Mouse (Mus musculus) ovary, postnatal 14 days (tissue): Measurements from ENCODE around the gene Gria4.
"Not testable (repeated sequence)": the region's sequence is repeated elsewhere in the genome, so short reads cannot be mapped to it uniquely, and the experiment has no call there.

Source experiments
- DNase-seq: peaks from one replicate; pipeline ENCODE4 v3.0.0; 2022; ENCODE audit warnings: low spot score

Gria4 gene

DNA sequence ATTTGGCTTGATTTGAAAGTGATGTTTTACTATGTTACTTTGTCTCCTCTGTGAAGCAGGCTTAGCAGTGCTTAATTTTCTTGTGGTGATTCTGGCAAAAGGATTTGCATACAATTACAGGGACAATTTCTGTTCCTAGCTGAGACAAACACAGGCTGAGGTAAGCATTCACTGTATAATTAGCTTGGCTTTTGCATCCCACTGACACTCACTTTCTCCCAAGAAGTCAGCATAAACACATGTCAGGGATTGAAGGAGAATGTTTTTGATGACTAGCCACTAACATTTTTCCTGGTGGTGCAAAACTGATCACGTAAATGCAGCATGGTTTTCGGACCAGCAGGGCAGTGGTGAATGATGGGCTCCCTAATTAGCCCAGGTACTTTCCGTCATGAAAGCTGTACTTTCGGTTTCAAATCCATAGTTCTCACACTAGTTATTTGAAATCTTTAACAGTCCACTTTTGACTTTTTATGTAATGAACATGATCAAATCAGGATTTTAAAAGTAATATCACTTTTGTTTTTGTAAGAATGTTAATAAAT is 240.5 kb downstream of the Gria4 start:
- no peak for DNase-seq

DNA sequence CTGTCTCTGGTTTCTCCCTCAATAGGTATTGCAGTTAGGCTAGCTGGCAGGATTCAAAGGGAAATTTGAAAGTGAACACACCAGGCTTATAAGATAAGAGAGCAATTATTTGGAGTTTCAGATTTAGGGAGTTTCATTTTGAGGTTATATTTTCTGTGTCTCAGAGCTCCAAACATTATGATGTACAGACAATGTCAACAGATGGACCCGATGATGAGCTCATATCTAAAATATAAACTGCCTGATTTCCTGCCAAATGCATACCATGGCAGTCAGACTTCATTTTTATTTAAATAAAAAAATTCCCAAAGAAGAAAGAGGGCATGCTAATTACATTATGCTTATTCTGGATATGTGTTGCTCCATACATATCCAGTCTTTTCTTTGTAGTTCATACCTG is 256.8 kb downstream of the Gria4 start:
- no peak for DNase-seq

DNA sequence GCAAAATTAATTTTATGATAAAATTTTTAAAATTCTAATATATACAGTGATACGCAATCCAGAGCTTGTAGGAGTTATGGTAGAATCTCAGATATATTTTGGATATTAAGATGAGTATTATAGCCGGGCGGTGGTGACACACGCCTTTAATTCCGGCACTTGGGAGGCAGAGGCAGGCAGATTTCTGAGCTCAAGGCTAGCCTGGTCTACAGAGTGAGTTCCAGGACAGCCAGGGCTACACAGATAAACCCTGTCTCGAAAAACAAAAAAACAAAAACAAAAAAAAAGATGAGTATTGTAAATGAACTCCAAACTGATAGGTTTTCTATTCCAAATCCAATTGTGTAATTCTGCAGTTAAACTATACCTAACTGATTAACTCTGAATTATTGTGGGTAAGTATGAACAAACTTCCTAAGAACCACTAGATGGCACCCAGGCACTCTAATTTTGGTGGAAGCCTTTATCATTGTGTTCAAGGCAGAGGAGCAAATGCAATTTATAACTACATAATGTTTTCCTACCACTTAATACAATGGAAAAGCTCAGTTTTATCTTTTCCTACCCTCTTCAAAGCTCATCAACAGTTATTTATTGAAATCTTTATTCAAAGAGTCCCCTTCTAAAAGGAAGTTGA is 259.4 kb downstream of the Gria4 start:
- no peak for DNase-seq

DNA sequence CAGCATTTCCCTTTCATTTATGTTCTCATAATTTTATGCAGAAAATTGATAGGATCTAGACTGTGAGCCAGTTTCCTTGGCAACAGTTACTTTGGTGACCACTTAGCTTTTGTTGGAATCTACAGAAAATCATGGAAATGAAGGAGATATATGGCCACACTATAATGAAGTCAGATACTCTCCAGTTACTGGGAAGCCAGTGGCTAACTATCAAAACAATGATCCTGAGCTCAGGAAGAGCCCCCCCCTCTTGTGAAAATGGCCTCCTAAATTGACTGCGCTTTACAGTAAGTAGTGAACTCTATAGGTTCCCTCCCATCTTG is 281.5 kb downstream of the Gria4 start:
- DNase-seq, result no peak

DNA sequence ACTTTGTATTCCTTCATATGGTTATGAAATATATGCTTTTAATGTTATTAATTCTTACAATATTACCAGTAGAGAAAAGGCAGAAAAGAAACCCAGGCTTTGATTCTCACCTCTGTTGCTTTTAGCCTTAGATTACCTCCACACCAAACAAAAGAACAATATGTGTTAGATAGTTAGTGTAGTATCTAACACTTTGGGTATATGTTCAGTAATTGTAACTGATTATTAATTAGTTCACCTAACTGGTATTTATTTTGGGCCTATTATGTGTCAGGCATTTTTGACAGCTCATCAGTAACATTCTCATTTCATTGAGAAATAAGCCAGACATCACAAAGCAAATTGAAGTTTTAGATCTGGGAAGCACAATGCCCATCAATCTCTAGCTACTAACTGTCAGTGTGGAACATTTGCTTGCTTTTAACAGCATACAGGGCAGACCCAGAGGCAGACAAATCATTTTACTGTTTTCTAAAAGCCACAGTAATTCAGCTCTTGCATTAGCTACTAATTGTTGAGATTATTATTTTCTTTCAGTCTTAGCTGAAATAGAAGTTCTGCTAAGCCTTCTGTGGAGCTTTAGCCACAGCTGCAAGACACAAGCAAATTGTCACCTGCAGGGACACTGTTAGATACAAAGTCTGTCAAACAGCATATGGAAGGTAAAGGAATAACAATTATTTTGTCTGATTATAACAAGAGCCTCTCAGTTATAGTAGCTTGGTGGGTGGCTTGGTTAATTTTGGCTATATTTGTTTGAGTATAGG is 282.1 kb downstream of the Gria4 start:
- DNase-seq, result no peak

DNA sequence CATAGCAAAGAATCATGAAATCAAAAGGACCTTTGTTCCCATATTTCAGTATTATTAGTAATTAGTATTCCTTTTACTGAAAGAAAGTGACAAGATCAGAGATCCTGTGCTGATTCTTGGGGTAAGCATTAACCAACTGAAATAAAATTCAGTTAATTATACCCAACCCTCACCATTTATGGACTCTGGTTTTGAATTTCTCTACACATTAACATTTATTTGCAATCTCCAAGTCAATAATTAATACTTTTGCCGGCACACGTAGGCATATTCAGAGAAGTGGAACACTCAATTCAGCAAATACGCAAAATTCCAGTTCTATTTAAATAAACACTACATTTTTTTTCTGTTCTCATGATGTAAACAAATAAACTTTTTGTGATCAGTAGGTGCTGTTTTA is 289.9 kb downstream of the Gria4 start:
- DNase-seq, result no peak

DNA sequence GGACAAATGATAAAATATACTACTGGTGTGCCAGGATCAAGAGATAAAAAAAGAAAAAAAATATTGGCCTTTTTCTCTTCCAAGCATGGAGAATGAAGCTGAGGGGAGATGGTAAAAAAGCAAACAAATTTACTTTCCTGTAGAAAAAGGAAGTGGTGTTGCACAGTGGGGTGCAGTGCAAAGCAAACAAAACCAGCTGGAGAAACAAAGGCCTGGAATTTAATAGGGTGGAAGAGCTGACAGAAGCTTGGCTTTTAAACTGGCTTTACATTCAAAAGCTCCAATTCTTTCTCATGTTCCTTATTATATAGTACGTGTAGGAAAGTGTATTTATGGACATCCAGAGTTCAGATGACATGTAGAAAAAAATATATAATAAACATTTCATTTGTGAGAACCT is 290.9 kb downstream of the Gria4 start:
- DNase-seq, result no peak

DNA sequence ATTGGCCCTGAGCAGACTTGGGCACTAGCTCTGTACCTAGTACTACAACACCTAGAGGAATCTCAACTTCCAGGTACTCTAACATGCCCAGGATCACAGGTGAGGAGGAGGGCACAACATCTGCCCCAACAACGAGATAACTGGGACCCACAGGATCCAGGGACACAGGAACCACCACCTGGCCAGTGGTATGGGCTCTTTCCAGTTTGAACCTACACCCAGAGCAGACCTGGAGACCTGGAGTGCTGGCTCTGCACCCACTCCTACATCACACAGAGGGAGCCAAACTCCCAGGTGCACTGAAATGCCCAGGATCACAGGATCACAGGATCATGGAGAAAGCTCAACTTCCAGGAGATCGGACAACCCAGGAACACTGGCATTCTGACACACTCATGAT is 309.6 kb downstream of the Gria4 start:
- no peak for DNase-seq

DNA sequence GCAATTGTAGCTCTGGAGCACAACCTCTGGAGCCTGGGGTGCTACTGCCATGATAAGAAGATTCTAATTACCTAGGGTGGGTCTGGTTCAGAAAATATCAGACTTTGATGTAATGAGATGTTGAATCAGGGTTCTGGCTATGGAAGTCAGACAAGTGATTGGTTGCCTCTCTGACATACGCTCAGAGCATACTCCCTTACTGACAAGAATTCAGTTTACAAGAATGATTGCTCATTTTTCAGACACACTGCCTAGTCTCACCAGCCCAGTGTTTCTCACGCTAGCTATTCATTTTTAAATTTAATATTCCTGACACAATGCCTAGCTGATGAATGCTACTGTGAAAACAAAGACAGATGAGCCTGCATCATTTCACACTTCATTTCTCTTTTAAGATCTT is 311.5 kb downstream of the Gria4 start:
- DNase-seq, result no peak

DNA sequence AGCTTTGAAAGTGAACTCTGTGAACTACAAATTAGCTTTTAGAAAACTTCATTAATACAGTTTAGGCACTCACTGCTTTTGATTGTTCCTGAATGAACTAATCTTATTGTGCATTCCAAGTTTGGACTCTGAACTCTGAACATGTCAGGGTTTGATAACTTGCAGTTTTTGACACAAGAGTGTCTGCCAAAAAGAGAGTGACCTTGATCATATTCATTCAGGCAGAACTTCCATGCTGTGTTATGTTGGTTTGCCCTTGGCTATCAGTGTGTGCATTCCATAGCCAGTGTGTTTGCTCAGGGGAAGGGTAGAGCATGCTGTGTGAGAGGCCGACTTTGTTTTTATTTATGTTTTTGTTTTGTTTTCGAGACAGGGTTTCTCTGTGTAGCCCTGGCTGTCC is 325.2 kb downstream of the Gria4 start:
- DNase-seq, result no peak

DNA sequence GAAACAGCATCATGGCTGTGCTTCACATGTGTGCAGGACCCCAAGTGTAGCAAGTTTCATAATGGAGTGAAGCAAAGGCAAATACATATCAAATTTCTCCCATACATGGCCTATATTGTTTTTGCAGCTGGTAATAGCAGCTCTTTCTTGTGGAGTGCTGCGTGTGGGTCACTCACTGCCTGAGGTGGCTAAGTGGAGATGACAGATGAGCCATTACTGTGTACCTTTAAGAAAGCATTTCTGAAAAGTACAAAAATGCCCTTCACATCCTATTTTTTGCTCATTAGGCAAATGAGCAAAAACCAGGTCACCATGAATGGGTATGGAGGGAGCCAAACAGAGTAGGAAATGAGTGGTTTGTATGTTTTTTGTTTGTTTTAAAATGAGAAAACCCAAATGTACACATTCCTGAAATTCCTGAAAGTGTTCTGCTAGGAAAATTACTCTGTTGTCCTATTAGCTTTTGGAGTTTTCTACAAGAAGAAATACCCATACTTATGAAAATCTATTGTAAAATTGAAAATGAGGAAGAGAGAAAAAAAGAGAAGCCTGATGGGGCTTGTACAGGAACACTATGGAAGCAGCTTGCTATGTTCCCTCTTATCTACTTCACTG is 336.5 kb downstream of the Gria4 start:
- no peak for DNase-seq

DNA sequence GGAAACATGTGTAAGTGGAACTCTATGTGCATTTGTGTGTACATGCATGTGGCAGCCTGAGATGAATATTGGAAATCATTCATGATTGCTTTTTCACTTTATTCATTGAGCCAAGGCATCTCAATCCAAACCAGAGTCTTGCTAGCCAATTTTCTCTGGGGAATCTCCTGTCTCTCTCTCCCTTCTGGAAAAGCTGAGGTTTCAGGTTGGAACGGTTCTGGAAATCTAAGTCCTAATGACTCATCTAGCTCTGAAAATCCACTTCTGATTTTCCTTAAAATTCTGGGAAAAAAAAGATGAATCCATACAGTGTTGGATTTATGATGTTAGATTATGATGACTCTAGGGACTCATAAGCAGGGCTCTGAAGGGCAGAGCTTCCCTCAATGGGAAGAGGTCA is 337.8 kb downstream of the Gria4 start:
- no peak for DNase-seq

DNA sequence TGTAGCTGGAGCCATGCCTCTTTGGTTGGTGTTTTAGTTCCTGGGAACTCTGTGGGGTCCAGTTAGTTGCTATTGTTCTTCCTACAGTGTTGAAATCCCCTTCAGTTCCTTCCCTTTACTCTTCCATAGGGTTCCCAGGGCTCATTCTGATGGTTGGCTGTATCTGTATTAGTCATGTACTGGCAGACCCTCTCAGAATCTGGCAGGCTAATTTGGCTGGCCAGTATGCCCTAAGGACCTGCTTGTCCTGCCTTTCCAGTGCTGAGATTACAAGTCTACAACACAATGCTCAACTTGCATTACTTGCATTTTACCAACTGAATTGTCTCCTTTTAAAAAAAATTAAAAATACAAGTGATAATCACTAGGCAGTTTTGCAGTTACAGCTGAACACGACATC is 338.4 kb downstream of the Gria4 start:
- no peak for DNase-seq

DNA sequence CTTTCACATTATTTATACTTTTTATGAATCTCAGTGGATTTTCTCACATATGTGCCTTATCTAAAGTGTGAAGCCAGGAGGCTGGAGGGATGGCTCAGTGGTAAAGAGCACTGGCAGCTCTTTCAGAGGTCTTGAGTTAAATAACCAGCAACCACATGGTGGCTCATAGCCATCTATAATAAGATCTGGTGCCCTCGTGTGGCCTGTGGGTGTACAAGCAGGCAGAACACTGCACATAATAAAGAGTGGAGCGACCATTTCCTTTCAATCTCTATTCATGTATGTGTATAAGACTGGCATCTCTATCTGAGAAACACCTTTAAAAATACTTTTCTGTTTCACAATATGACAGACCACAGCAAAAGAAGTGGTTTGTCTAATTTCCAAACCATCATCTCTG is 353.1 kb downstream of the Gria4 start:
- peak; percentile 7 for DNase-seq

DNA sequence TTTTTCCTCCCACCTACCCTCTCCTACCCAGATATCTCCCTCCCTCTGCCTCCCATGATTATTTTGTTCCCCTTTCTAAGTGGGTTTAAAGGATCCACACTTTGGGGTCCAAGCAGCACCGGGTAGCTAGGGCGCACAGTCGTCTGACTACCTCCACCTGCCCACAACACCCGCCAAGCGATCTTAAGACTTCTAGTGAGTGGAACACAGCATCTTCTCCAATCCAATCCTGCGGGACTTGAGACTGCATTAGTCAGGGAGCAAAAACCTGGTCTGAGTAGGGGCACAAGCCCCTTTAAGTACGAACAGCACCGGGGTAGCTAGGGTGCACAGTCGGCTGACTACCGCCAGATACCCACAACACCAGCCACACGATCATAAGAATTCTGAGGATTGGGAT is 395.2 kb downstream of the Gria4 start:
- not testable (repeated sequence) for DNase-seq

DNA sequence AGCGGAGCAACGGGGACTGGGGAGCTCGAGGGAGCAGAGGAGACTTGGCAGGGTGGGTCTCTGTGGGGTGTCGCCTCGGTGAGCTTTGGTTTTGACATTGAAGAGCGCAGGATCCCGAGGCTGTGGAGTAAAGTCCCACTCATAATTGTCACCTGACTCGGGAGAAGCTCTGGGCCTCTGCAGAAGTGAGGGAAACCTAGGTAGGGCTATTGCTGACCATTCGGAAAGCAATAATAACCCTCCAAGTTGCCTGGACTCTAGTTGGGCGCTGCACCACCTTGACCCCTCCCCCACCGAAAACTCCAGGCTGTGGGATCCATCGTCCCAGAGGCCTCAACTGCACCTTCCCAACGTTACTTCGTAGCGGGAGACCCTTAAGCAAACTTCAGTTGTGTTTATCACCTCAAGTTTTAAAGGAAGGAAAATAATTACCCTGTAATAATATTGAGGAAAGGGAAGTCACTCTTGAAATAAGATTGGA is 419.4 kb downstream of the Gria4 start:
- DNase-seq, result no peak

DNA sequence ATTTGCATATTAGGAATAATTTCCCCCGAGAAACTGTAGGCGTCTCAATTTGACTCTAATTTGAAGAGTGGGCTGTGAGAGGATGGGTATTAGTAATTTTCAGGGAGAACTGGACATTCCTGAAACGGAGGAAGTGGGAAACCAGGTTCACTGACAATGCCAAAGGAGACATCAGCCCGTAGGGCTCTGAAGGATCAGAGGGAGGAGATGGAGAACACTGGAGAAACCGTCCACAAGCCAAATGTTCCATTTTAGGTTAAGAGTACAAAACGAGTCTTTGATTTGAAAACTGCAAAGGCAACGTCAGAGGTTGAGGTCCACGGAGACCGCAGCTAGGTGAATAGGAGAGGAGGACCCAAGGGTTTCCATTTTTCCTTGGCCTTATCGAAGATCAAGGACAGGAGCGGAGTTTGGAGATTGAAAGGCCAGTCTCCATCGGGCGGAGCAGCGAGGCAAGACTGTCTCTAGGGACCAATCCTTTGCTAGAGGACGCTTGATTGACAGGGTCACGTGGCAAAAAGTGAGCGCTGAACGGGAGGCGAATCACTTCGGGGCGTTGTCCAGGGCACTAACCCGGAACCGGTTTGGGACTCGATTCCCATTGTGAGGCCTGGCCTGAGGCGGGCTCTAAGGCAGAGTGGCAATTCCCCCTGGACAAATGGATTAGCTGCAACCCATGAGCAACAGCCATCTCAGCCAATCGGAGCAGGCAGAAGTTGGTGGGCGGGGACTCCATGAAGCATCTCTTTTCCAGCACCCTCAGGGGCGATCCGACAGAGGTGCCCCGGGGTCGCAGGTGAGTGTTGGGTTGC is 420.0 kb downstream of the Gria4 start, which contains the start of gene Msantd4:
TSS of gene Msantd4 (plus strand) at position 735 of the 812 bp plus-strand sequence.
- DNase-seq, result peak; percentile 88
